Mouse (Mus musculus) myocyte (in vitro differentiated cells): ENCODE data around the gene Tbc1d13.

Source experiments
- CEBPB ChIP-seq: IDR thresholded peaks from 2 replicates; pipeline ENCODE4 v1.6.1; 2011; ENCODE audit warnings: mild to moderate bottlenecking, moderate library complexity; ENCODE audit not compliant: poor library complexity, insufficient read depth, severe bottlenecking
- E2F4 ChIP-seq: IDR thresholded peaks from one replicate; pipeline ENCODE4 v1.6.1; 2011; ENCODE audit warnings: mild to moderate bottlenecking, control low read depth, moderate library complexity; ENCODE audit not compliant: insufficient read depth
- MAX ChIP-seq: IDR thresholded peaks from one replicate; pipeline ENCODE4 v1.6.1; 2011; ENCODE audit warnings: low read depth, mild to moderate bottlenecking, control low read depth
- MYOD1 ChIP-seq, 3 experiments: IDR thresholded peaks; one replicate each; pipeline ENCODE4 v1.6.1; 2011; ENCODE audit warnings: control low read depth in 2 of 3, low read depth in 2 of 3, mild to moderate bottlenecking in 2 of 3, moderate library complexity in 1 of 3; ENCODE audit not compliant: insufficient read length in 2 of 3, control insufficient read depth in 1 of 3
- MYOG ChIP-seq, 3 experiments: IDR thresholded peaks; one replicate each; pipeline ENCODE4 v1.6.1; 2011; ENCODE audit warnings: control low read depth in 2 of 3, low read depth in 2 of 3, mild to moderate bottlenecking in 2 of 3; ENCODE audit not compliant: insufficient read length in 2 of 3, control insufficient read depth in 1 of 3, insufficient read depth in 1 of 3
- POLR2A ChIP-seq: IDR thresholded peaks from one replicate; pipeline ENCODE4 v1.6.1; 2011; ENCODE audit warnings: low read depth, mild to moderate bottlenecking, control low read depth, moderate library complexity; ENCODE audit not compliant: insufficient read length
- POLR2AphosphoS2 ChIP-seq: IDR thresholded peaks from one replicate; pipeline ENCODE4 v1.6.1; 2011; ENCODE audit warnings: low read depth, control low read depth; ENCODE audit not compliant: insufficient read length
- REST ChIP-seq: IDR thresholded peaks from one replicate; pipeline ENCODE4 v1.6.1; 2011; ENCODE audit warnings: mild to moderate bottlenecking, control low read depth, moderate library complexity; ENCODE audit not compliant: insufficient read depth, insufficient read length
- SRF ChIP-seq: IDR thresholded peaks from one replicate; pipeline ENCODE4 v1.6.1; 2011; ENCODE audit warnings: low read depth; ENCODE audit not compliant: control insufficient read depth, insufficient read length
- TCF12 ChIP-seq: IDR thresholded peaks from one replicate; pipeline ENCODE4 v1.6.1; 2011; ENCODE audit warnings: mild to moderate bottlenecking, control low read depth; ENCODE audit not compliant: poor library complexity, insufficient read depth, severe bottlenecking
- USF1 ChIP-seq: IDR thresholded peaks from one replicate; pipeline ENCODE4 v1.6.1; 2011; ENCODE audit warnings: low read depth, mild to moderate bottlenecking, control low read depth, moderate library complexity

DNA sequence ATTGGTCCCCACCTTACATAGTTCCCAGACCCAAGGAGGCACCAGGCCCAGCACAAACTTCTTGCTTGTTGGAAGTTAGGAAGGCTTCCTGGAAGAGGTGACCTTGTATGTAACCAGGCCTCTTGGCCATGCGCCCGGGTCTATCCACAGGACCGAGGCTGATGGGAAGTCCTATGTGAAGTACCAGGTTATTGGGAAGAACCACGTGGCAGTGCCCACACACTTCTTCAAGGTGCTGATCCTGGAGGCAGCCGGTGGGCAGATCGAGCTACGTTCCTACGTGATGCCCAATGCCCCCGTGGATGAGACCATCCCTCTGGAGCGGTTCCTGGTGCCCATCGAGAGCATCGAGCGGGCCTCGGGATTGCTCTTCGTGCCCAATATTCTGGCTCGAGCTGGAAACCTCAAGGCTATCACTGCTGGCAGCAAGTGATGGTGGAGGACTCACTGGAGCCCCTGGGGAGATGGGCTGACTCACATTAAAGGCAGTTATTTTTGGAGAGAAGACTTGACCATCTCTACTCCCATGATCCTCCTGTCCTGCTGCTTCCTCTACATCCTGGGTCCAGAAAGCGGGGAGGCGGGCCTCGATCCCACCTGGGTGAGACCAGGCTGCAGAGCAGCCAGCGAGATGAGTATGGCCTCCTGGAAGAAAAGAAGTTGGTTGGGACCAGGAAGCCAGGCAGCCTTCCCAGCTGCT, 40.1 kb downstream of the Tbc1d13 start:
- no peak for TF ChIP-seq CEBPB
- no peak for TF ChIP-seq TCF12
- no peak for TF ChIP-seq MAX
- TF ChIP-seq SRF, result no peak
- no peak for TF ChIP-seq USF1
- no peak for TF ChIP-seq MYOD1 (IDR thresholded peaks at IDR 0.05; ENCODE audit: control insufficient read depth in 1 of 3, insufficient read length in 2 of 3, low read depth in 2 of 3)
- TF ChIP-seq POLR2AphosphoS2, result no peak
- no peak for TF ChIP-seq POLR2A
- no peak for TF ChIP-seq MYOG (IDR thresholded peaks at IDR 0.05; ENCODE audit: control insufficient read depth in 1 of 3, insufficient read depth in 1 of 3, insufficient read length in 2 of 3, low read depth in 2 of 3)
- no peak for TF ChIP-seq E2F4
- TF ChIP-seq REST, result no peak
